Mouse (Mus musculus) liver, embryonic 12.5 days (tissue): ENCODE measurements at regions not wholly inside any gene's neighbourhood (a gene's known extent, or its start where the extent isn't known, plus 50 kb on each side); places are given as distances from the start of the nearest gene placed in this dataset.
"Not testable (repeated sequence)": the region's sequence is repeated elsewhere in the genome, so short reads cannot be mapped to it uniquely, and the experiment has no call there.

Experiments
- ATAC-seq: fragments of 200-750 bp; cut with Nextera tagmentation; 2 replicates; pipeline ENCODE4 v1.8.0; 2017; ENCODE audit warnings: moderate number of reproducible peaks, mild to moderate bottlenecking, moderate library complexity
- H3K27ac ChIP-seq: fragments of 300-500 bp; sonication (generic); 2 replicates; pipeline ENCODE4 v1.5.1; 2016; ENCODE audit warnings: mild to moderate bottlenecking
- H3K27me3 ChIP-seq: fragments of 300-500 bp; sonication (generic); replicated peaks from 2 replicates; pipeline ENCODE4 v1.6.1; 2016; ENCODE audit warnings: mild to moderate bottlenecking, moderate library complexity
- H3K36me3 ChIP-seq: fragments of 300-500 bp; sonication (generic); 2 replicates; pipeline ENCODE4 v1.6.1; 2016; ENCODE audit warnings: mild to moderate bottlenecking, moderate library complexity
- H3K4me1 ChIP-seq: fragments of 300-500 bp; sonication (generic); 2 replicates; pipeline ENCODE4 v1.6.1; 2016
- H3K4me2 ChIP-seq: fragments of 300-500 bp; sonication (generic); 2 replicates; pipeline ENCODE4 v1.6.1; 2016; ENCODE audit warnings: mild to moderate bottlenecking, moderate library complexity
- H3K4me3 ChIP-seq: fragments of 300-500 bp; sonication (generic); 2 replicates; pipeline ENCODE4 v1.5.1; 2016; ENCODE audit warnings: mild to moderate bottlenecking, moderate library complexity
- H3K9ac ChIP-seq: fragments of 300-500 bp; sonication (generic); 2 replicates; pipeline ENCODE4 v1.6.1; 2016; ENCODE audit warnings: mild to moderate bottlenecking, moderate library complexity
- H3K9me3 ChIP-seq: fragments of 300-500 bp; sonication (generic); replicated peaks from 2 replicates; pipeline ENCODE4 v1.6.1; 2016; ENCODE audit warnings: mild to moderate bottlenecking, moderate library complexity
- WGBS: fragments of 180-500 bp; shearing (Covaris S2); methylation state at CpG from one replicate; pipeline ENCODE4 v1.1.7; 2016; ENCODE audit not compliant: insufficient replicate concordance; 5-methylcytosine and 5-hydroxymethylcytosine counted together

- Histone ChIP-seq H3K9ac (no peak overlapping the region), H3K9me3 (no peaks in the 10 kb centered on the region), H3K4me2 (no peak overlapping the region), H3K4me3 (no peak overlapping the region), H3K27me3 (no peaks in the 10 kb centered on the region), H3K4me1 (no peaks in the 10 kb centered on the region), H3K27ac (no peak overlapping the region), H3K36me3 (no peaks in the 10 kb centered on the region)
- WGBS: 35% methylated on average over 2 of the region's 2 CpGs
- no peak for ATAC-seq
Observed at GRCm38 (mm10) chr17:4024384-4024783, 328.3 kb upstream of the Nox3 start.

- WGBS: 72% methylated on average over 9 of the region's 9 CpGs
- no peaks in the 10 kb centered on the region for H3K4me1 ChIP-seq
- H3K9me3 ChIP-seq: no peaks in the 10 kb centered on the region
- no peak overlapping the region for H3K4me3 ChIP-seq
- H3K36me3 ChIP-seq: no peaks in the 10 kb centered on the region
- ATAC-seq: no peak
- no peak overlapping the region for H3K4me2 ChIP-seq
- H3K9ac ChIP-seq: no peak overlapping the region
- no peaks in the 10 kb centered on the region for H3K27me3 ChIP-seq
- H3K27ac ChIP-seq: no peak overlapping the region
Observed at GRCm38 (mm10) chr17:4029202-4029601, 333.1 kb upstream of the Nox3 start.

DNA sequence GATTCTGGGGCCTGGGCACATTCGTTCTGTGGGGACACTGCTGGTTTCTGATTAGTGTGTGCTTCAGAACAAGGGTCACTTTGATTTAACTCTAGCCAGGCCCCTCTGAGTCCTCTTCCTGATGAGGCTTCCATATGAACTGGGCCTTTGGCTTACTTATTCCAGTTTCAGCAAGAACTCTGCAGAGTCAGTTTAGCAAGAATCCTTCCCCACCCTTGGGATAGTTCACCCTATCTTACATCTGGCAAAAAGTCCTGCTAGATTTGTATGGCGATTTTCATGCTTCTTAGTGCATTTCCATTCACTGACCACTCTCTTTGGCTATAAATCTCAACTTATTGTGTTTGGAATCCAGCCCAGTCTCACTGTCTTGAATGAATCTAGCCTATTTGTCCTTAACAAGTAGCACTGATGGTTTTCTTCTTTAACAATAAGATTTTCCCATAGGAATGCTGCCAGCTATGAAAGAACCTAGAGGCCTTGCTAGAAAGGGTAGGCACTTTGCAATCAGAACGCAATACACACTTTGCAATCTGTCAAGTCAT lies 338.8 kb upstream of the Nox3 start:
- no peaks in the 10 kb centered on the region for H3K4me1 ChIP-seq
- no peak for ATAC-seq
- no peaks in the 10 kb centered on the region for H3K9me3 ChIP-seq
- H3K27me3 ChIP-seq: no peaks in the 10 kb centered on the region
- H3K9ac ChIP-seq: no peak overlapping the region
- 49% methylated on average over 3 of the region's 3 CpGs for WGBS
- no peak overlapping the region for H3K27ac ChIP-seq
- H3K4me3 ChIP-seq: no peak overlapping the region
- no peaks in the 10 kb centered on the region for H3K36me3 ChIP-seq
- no peak overlapping the region for H3K4me2 ChIP-seq

DNA sequence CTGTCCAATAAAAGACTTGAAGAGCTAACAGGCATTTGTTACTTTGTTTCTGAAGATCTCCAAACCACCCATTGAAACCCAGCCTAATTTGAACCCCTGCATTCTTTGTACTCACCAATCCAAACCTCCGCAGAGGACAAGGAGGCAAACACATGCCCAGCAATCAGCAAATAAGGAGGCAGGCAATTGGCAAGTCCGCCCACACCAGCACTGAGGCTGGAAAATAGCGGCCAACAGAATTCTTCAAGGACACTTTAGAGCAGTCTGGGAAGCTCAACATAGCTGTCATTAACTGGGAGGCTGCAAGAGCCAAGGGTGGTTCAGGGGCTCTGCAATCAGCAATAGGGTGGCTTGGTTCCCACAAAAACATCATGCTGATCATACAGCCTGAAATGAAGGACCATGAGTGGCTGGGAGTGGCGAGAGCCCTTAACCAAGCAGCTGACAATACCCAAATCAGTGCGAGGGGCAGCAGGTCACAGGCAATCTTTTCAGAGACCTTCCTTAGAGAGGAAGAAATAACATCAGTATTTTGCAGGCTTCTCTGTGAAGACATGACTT lies 344.1 kb upstream of the Nox3 start:
- Histone ChIP-seq H3K27ac (no peak overlapping the region), H3K27me3 (no peaks in the 10 kb centered on the region), H3K4me1 (no peaks in the 10 kb centered on the region), H3K4me2 (no peak overlapping the region), H3K9ac (no peak overlapping the region), H3K9me3 (no peaks in the 10 kb centered on the region), H3K4me3 (no peak overlapping the region), H3K36me3 (no peaks in the 10 kb centered on the region)
- WGBS: 39% methylated on average over 5 of the region's 5 CpGs
- ATAC-seq: no peak

DNA sequence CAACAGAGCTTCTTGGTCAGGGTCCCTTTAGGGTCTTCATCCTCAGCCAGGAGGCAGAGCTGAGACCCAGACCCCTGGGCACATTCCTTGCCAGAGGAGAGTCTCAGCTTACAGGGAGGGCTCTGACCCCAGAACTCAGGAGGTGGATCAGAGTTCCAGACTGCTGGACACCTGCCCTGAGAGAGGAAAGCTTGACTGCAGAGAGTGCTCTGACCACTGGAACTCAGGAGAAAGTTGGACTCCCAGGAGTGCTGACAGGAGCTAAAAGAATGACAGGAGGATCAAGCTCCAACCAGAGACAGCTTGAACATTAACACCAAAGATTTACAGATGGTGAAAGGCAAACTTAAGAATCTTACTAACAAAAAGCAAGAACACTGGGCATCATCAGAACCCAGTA lies 364.1 kb upstream of the Nox3 start:
- not testable (repeated sequence) for H3K36me3 ChIP-seq, H3K9ac ChIP-seq, H3K27me3 ChIP-seq

GRCm38 (mm10) chr17:4073381-4073780 lies 377.3 kb upstream of the Nox3 start:
- H3K4me3 ChIP-seq: no peak overlapping the region
- no peak for ATAC-seq
- no peaks in the 10 kb centered on the region for H3K9me3 ChIP-seq
- WGBS: 61% methylated on average over 2 of the region's 2 CpGs
- H3K36me3 ChIP-seq: no peaks in the 10 kb centered on the region
- no peaks in the 10 kb centered on the region for H3K4me1 ChIP-seq
- no peaks in the 10 kb centered on the region for H3K27me3 ChIP-seq
- no peak overlapping the region for H3K4me2 ChIP-seq
- H3K9ac ChIP-seq: no peak overlapping the region
- no peak overlapping the region for H3K27ac ChIP-seq

More for the DNA sequence above, 364.1 kb upstream of the Nox3 start:
- not testable (repeated sequence) for H3K4me2 ChIP-seq, H3K27ac ChIP-seq, H3K4me3 ChIP-seq, ATAC-seq, H3K4me1 ChIP-seq, H3K9me3 ChIP-seq

- H3K4me1 ChIP-seq: no peaks in the 10 kb centered on the region
- ATAC-seq: no peak
- H3K9ac ChIP-seq: no peak overlapping the region
- H3K36me3 ChIP-seq: no peaks in the 10 kb centered on the region
- no peak overlapping the region for H3K27ac ChIP-seq
- H3K4me3 ChIP-seq: no peak overlapping the region
- no peaks in the 10 kb centered on the region for H3K27me3 ChIP-seq
- H3K9me3 ChIP-seq: no peaks in the 10 kb centered on the region
- 44% methylated on average over 2 of the region's 2 CpGs for WGBS
- H3K4me2 ChIP-seq: no peak overlapping the region
Observed at GRCm38 (mm10) chr17:4080564-4080963, 384.5 kb upstream of the Nox3 start.

DNA sequence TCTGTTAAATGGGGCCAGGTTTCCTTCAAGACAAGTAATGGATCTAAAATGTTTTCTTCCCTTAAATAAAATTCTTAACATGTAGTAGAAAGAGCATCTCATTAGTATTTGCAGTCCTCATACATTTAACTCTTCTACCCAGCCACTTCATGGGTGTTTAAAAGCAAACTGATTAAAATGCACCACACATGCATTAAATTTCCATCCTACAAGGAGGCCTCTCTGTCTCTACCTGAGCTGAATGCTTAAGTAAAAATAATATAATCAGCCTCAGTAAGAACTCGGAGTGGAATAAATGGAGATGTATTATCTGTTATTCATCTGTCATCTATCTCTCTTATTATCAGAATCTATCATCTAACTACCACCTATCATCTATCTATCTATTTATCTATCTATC lies 398.6 kb upstream of the Nox3 start:
- H3K36me3 ChIP-seq: no peaks in the 10 kb centered on the region
- no peaks in the 10 kb centered on the region for H3K9me3 ChIP-seq
- H3K27me3 ChIP-seq: no peaks in the 10 kb centered on the region
- no peaks in the 10 kb centered on the region for H3K4me1 ChIP-seq
- 76% methylated on average over 1 of the region's 1 CpGs for WGBS
- no peak overlapping the region for H3K27ac ChIP-seq
- no peak overlapping the region for H3K9ac ChIP-seq
- no peak overlapping the region for H3K4me2 ChIP-seq
- no peak for ATAC-seq
- H3K4me3 ChIP-seq: no peak overlapping the region

GRCm38 (mm10) chr17:4103321-4103720 lies 407.3 kb upstream of the Nox3 start:
- Histone ChIP-seq H3K27me3 (no peaks in the 10 kb centered on the region), H3K27ac (no peak overlapping the region), H3K4me2 (no peak overlapping the region), H3K4me1 (no peaks in the 10 kb centered on the region), H3K9me3 (no peaks in the 10 kb centered on the region), H3K9ac (no peak overlapping the region), H3K36me3 (no peaks in the 10 kb centered on the region), H3K4me3 (no peak overlapping the region)
- WGBS: 33% methylated on average over 3 of the region's 3 CpGs
- peak; percentile 37; the same call in 1 of the 2 replicates for ATAC-seq

DNA sequence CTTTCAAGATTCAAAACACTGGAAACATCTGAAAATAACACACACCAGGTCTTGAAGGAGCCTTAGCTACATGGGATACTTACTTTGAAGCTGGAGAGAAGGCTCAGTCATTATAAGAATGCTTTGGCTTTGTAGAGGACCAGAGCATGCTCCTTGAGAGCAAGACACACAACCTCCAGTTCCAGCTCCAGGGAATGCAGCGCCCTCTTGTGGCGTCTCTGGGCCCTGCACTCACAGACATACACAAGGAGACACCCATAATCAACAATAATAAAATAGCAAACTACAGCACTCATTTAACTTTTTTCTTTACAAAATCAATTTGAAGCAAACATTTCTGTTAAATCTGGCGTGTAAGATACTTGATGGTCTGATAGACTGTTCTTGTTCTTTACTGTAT lies 413.2 kb upstream of the Nox3 start:
- no peak overlapping the region for H3K27ac ChIP-seq
- no peak overlapping the region for H3K4me2 ChIP-seq
- H3K9me3 ChIP-seq: no peaks in the 10 kb centered on the region
- 25% methylated on average over 3 of the region's 3 CpGs for WGBS
- H3K36me3 ChIP-seq: no peaks in the 10 kb centered on the region
- no peaks in the 10 kb centered on the region for H3K27me3 ChIP-seq
- no peak for ATAC-seq
- no peak overlapping the region for H3K4me3 ChIP-seq
- H3K9ac ChIP-seq: no peak overlapping the region
- no peaks in the 10 kb centered on the region for H3K4me1 ChIP-seq

- ATAC-seq: no peak
- H3K4me1 ChIP-seq: no peaks in the 10 kb centered on the region
- H3K9ac ChIP-seq: no peak overlapping the region
- no peaks in the 10 kb centered on the region for H3K36me3 ChIP-seq
- no peak overlapping the region for H3K4me3 ChIP-seq
- no peak overlapping the region for H3K4me2 ChIP-seq
- H3K9me3 ChIP-seq: no peaks in the 10 kb centered on the region
- WGBS: 57% methylated on average over 4 of the region's 4 CpGs
- no peaks in the 10 kb centered on the region for H3K27me3 ChIP-seq
- H3K27ac ChIP-seq: no peak overlapping the region
Observed at GRCm38 (mm10) chr17:4113021-4113420, 417.0 kb upstream of the Nox3 start.

DNA sequence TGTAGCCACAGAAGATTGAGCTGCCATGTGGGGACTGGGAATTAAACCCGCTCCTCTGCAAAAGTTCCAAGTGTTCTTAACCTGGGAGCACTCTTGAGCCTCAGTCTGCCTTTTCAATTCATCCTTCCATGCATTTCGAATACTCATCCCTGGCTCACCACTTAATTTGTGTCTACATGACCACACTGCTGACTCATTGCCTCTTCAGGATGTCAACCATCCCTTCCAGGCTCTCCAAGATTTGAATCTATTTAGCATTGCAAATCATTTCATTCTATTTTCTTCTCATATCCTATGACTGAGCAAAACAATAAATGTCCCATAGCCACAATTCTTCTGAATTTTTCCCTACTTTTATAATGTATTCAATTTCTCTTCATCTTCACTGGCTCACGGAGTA lies 420.4 kb upstream of the Nox3 start:
- Histone ChIP-seq H3K4me3 (no peak overlapping the region), H3K4me1 (no peaks in the 10 kb centered on the region), H3K27me3 (no peaks in the 10 kb centered on the region), H3K27ac (no peak overlapping the region), H3K36me3 (no peaks in the 10 kb centered on the region), H3K9me3 (no peaks in the 10 kb centered on the region), H3K4me2 (no peak overlapping the region), H3K9ac (no peak overlapping the region)
- WGBS: 59% methylated on average over 3 of the region's 3 CpGs
- no peak for ATAC-seq

DNA sequence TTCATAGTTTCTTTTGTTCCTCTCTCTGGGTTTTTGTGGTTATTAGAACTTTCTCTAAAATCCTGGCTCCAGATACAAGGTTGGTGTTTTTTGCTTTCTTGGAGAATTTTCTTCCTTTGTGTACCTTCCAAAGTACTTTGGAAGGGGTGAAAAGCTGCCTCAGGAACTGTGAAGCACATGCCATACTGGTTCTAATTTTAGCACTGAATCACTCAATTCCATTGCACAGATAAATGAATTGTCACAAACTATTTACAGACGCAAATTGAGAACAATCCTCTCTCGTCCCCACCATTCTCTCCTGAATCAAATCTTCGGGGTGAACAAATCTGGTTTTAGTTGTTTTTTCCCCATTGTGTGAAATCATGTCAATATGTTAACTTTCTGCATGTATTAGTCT lies 437.6 kb upstream of the Nox3 start:
- Histone ChIP-seq H3K4me2 (no peak overlapping the region), H3K4me3 (no peak overlapping the region), H3K4me1 (no peaks in the 10 kb centered on the region), H3K27me3 (no peaks in the 10 kb centered on the region), H3K9me3 (no peaks in the 10 kb centered on the region), H3K36me3 (no peaks in the 10 kb centered on the region), H3K27ac (no peak overlapping the region), H3K9ac (no peak overlapping the region)
- ATAC-seq: no peak
- 60% methylated on average over 3 of the region's 3 CpGs for WGBS
